Mouse (Mus musculus) regulatory T cell (primary cell): ENCODE data around the gene Il10rb.

Experiments used
- in situ Hi-C: fragments of 300-600 bp; cut with MboI, MseI; formaldehyde crosslinking; loops from one replicate; pipeline ENCODE4 v1.15.1; 2025; ENCODE audit warnings: high pct_unique_total_duplicates

Gene Il10rb

GRCm38 (mm10) chr16:91380151-91380550, 25.8 kb upstream of the Il10rb start:
- in situ Hi-C loops, result no loop called here

- in situ Hi-C loops, result no loop called here
Observed at GRCm38 (mm10) chr16:91381606-91382005, 24.4 kb upstream of the Il10rb start.

- in situ Hi-C loops, result no loop called here
Observed at GRCm38 (mm10) chr16:91382261-91382790, 23.6 kb upstream of the Il10rb start.

GRCm38 (mm10) chr16:91384221-91384620, 21.7 kb upstream of the Il10rb start:
- in situ Hi-C loops, result no loop called here

GRCm38 (mm10) chr16:91385621-91386020, 20.3 kb upstream of the Il10rb start:
- in situ Hi-C loops, result no loop called here

GRCm38 (mm10) chr16:91386419-91387120, 19.4 kb upstream of the Il10rb start:
- in situ Hi-C loops, result no loop called here

GRCm38 (mm10) chr16:91387121-91387486, 18.9 kb upstream of the Il10rb start:
- in situ Hi-C loops, result no loop called here

- in situ Hi-C loops, result no loop called here
Observed at GRCm38 (mm10) chr16:91390100-91390499, 15.9 kb upstream of the Il10rb start.

GRCm38 (mm10) chr16:91391421-91391820, 14.5 kb upstream of the Il10rb start, which contains the start of gene Gm21970:
Gene Gm21970, plus strand, starts transcription at chr16:91391721.
- in situ Hi-C loops, result no loop called here

GRCm38 (mm10) chr16:91394826-91395410, 11.0 kb upstream of the Il10rb start:
- in situ Hi-C loops, result no loop called here

- in situ Hi-C loops, result no loop called here
Observed at GRCm38 (mm10) chr16:91395633-91396392, 10.2 kb upstream of the Il10rb start.

GRCm38 (mm10) chr16:91396844-91397537, 9.0 kb upstream of the Il10rb start:
- in situ Hi-C loops, result no loop called here

- in situ Hi-C loops, result no loop called here
Observed at GRCm38 (mm10) chr16:91398030-91398429, 7.9 kb upstream of the Il10rb start.

- in situ Hi-C loops, result no loop called here
Observed at GRCm38 (mm10) chr16:91398944-91399343, 7.0 kb upstream of the Il10rb start.

- in situ Hi-C loops, result no loop called here
Observed at GRCm38 (mm10) chr16:91401569-91402165, 4.3 kb upstream of the Il10rb start.

GRCm38 (mm10) chr16:91403784-91404183, 2.2 kb upstream of the Il10rb start:
- in situ Hi-C loops, result no loop called here

GRCm38 (mm10) chr16:91404187-91404586, 1.8 kb upstream of the Il10rb start:
- in situ Hi-C loops, result no loop called here

GRCm38 (mm10) chr16:91404828-91405577, 961 bp upstream of the Il10rb start:
- in situ Hi-C loops, result loop anchor here (5.0 kb wide), 2 partner anchors 37 to 43 kb away; no protein-coding TSS in a partner anchor

- in situ Hi-C loops, result loop anchor here (5.0 kb wide), 2 partner anchors 36 to 44 kb away; no protein-coding TSS in a partner anchor
Observed at GRCm38 (mm10) chr16:91406585-91407220, 739 bp downstream of the Il10rb start.
